Mouse (Mus musculus): ENCODE data around the gene Rsl24d1. TPM values are rescaled to one million over a fixed set of nuclear protein-coding genes. Genes with fewer than 3 reads are reported as not detected.

Rsl24d1 gene
- total and polyA plus RNA-seq, 3 experiments: 25.3 to 51.7 (median 50.1) TPM

DNA sequence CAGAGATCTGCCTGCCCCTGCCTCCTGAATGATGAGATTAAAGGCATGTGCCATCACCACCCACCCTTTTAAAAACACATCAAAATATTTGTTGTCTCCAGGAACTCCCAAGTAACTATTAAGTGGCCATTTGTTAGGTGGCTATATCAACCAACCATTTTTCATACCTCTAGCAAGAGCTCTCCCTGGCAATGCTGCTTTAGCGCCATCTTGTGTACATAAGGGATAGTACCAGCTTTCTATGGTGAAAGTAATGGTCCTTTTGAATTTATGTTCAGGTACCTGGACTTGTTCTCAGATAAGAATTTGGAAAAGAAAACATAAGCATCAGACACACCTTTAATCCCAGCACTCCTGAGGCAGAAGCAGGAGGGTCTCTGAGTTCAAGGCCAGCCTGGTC lies 21.5 kb upstream of the Rsl24d1 start:
- Histone ChIP-seq H3K27me3 (ENCODE audit: control insufficient read depth, insufficient read depth, low read length) (no peaks in the 10 kb centered on the region), H3K9ac (ENCODE audit: low read depth, low read length) (no peak overlapping the region), H3K4me3 (no peak overlapping the region), H3K79me2 (replicated peaks; ENCODE audit: control insufficient read depth, insufficient read depth, low read length) (no peaks in the 10 kb centered on the region), H3K27ac (no peak overlapping the region), H3K4me1 (ENCODE audit: control insufficient read depth, insufficient read depth, low read length) (no peaks in the 10 kb centered on the region), H3K36me3 (ENCODE audit: control insufficient read depth, insufficient read depth, low read length) (no peaks in the 10 kb centered on the region)
- peak; percentile 98 for TF ChIP-seq CTCF (IDR thresholded peaks at IDR 0.05)
- TF ChIP-seq POLR2A (IDR thresholded peaks at IDR 0.05; ENCODE audit: insufficient read depth, low read depth, low read length): no peak
- intact Hi-C loops (cut with DNase I): loop anchor here (1.0 to 5.0 kb wide), 3 partner anchors 47 to 324 kb away; partner anchors contain the start of gene Rab27a
- 3% methylated on average over 1 of the region's 1 CpGs for WGBS
- no peak for DNase-seq

DNA sequence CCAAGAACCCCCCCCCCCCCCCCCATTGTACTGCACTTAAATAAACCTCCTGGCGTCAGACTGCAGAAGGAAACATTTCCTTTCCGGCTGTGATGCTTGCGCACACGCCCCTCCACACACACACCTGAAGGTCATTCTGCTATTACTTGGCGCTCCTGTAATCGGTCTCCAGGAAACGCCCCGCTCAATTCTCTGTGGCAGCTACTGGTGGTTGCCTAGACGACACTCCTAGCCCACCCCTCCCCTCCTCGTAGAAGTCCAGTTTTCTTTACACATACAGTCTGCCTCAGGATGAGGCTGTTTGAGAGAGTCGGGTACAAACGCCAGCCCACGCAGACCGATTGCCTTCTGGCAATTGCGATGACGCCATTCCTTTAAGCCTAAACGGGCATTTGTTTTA lies 18.6 kb upstream of the Rsl24d1 start:
- Histone ChIP-seq H3K9ac (ENCODE audit: low read depth, low read length) (no peak overlapping the region), H3K4me3 (no peak overlapping the region), H3K27ac (no peak overlapping the region), H3K79me2 (replicated peaks; ENCODE audit: control insufficient read depth, insufficient read depth, low read length) (no peaks in the 10 kb centered on the region), H3K4me1 (ENCODE audit: control insufficient read depth, insufficient read depth, low read length) (no peaks in the 10 kb centered on the region), H3K27me3 (ENCODE audit: control insufficient read depth, insufficient read depth, low read length) (no peaks in the 10 kb centered on the region), H3K36me3 (ENCODE audit: control insufficient read depth, insufficient read depth, low read length) (no peaks in the 10 kb centered on the region)
- DNase-seq: no peak
- intact Hi-C loops (cut with DNase I): loop anchor here (5.0 kb wide), 1 partner anchor 327 kb away; no protein-coding TSS in a partner anchor
- WGBS: 35% methylated on average over 17 of the region's 17 CpGs
- no peak for TF ChIP-seq POLR2A (IDR thresholded peaks at IDR 0.05; ENCODE audit: insufficient read depth, low read depth, low read length)
- no peak for TF ChIP-seq EP300 (IDR thresholded peaks at IDR 0.05; ENCODE audit: insufficient read depth, low read depth, low read length)
- no peak for TF ChIP-seq CTCF (IDR thresholded peaks at IDR 0.05)

DNA sequence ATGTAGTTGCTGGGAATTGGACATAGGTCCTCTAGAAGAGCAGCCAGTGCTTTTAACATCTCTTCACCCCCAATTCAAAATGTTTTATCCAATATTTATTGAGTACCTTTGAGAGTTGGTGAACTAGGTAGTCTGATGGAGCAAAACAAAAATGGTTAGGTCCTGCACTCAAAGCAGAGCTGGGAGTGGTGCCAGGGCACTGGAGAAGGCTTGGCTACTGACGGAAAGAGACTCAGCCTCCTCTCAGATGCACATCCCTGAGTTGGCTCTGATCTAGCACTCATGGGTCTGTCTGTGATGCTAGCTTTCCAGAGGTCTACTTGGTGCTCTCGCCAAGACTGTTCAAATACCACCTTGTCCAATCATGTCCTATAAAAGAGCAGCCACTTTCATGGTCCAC lies 15.3 kb upstream of the Rsl24d1 start:
- Histone ChIP-seq H3K9ac (ENCODE audit: low read depth, low read length) (no peak overlapping the region), H3K4me1 (ENCODE audit: control insufficient read depth, insufficient read depth, low read length) (no peaks in the 10 kb centered on the region), H3K27ac (no peak overlapping the region), H3K36me3 (ENCODE audit: control insufficient read depth, insufficient read depth, low read length) (no peaks in the 10 kb centered on the region), H3K79me2 (replicated peaks; ENCODE audit: control insufficient read depth, insufficient read depth, low read length) (no peaks in the 10 kb centered on the region), H3K4me3 (no peak overlapping the region), H3K27me3 (ENCODE audit: control insufficient read depth, insufficient read depth, low read length) (no peaks in the 10 kb centered on the region)
- no peak for TF ChIP-seq EP300 (IDR thresholded peaks at IDR 0.05; ENCODE audit: insufficient read depth, low read depth, low read length)
- no peak for TF ChIP-seq CTCF (IDR thresholded peaks at IDR 0.05)
- TF ChIP-seq POLR2A (IDR thresholded peaks at IDR 0.05; ENCODE audit: insufficient read depth, low read depth, low read length): no peak
- no peak for DNase-seq
- 56% methylated on average over 2 of the region's 2 CpGs for WGBS
- intact Hi-C loops (cut with DNase I): no loop called here

DNA sequence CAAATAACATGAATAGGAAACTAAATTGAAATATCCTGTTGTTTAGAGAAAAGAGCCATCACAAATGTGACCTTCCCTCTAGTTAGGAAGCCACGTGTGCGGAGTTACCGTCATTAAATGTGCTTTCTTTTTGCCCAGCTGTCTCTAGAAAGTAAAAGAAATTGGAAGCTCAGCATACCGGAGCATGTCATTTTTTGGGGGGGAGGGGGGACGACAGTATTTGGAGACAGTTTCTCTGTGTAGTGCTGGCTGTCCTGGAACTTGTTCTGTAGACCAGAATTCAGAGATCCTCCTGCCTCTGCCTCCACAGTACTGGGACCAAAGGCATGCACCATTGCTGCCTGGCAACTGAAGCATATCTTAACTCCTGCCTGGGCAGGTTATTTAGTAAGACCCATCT lies 11.7 kb upstream of the Rsl24d1 start, which contains the start of gene Khdc3:
Gene Khdc3, plus strand, starts transcription at position 301 of the 400 bp plus-strand sequence.
- no peak for TF ChIP-seq POLR2A (IDR thresholded peaks at IDR 0.05; ENCODE audit: insufficient read depth, low read depth, low read length)
- no peak for TF ChIP-seq EP300 (IDR thresholded peaks at IDR 0.05; ENCODE audit: insufficient read depth, low read depth, low read length)
- TF ChIP-seq CTCF (IDR thresholded peaks at IDR 0.05): no peak
- no peaks in the 10 kb centered on the region for H3K4me1 ChIP-seq (ENCODE audit: control insufficient read depth, insufficient read depth, low read length)
- 84% methylated on average over 5 of the region's 5 CpGs for WGBS
- no peak for DNase-seq
- H3K79me2 ChIP-seq (replicated peaks; ENCODE audit: control insufficient read depth, insufficient read depth, low read length): no peaks in the 10 kb centered on the region
- H3K9ac ChIP-seq (ENCODE audit: low read depth, low read length): no peak within 1 kb of the TSS
- no peak within 1 kb of the TSS for H3K27ac ChIP-seq
- H3K4me3 ChIP-seq: no peak within 1 kb of the TSS
- intact Hi-C loops (cut with DNase I): no loop called here
- no peaks in the 10 kb centered on the region for H3K36me3 ChIP-seq (ENCODE audit: control insufficient read depth, insufficient read depth, low read length)
- peaks cover 3% of the 10 kb centered on the region; the same call in 1 of the 2 replicates for H3K27me3 ChIP-seq (ENCODE audit: control insufficient read depth, insufficient read depth, low read length)

DNA sequence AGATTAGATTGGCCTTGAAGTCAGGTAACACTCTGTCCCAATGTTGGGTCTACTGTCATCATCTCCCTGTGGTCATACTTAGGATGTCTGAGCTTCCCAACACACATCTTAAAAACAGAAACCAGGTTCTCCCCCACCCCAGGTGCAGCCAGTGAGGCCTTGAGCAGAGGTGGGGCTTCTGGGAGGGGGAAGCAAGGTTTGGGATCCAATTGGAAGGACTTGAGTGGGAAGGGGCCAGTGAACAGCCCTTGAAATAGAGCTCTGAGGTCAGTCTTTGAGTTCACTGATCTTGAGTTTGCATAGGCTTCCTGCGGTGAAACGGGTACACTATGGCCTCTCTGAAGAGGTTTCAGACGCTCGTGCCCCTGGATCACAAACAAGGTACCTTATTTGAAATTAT lies 11.0 kb upstream of the Rsl24d1 start, which contains the start of gene Gm20509:
Gene Gm20509, plus strand, starts transcription at position 290 of the 400 bp plus-strand sequence.
- H3K9ac ChIP-seq (ENCODE audit: low read depth, low read length): peak within 1 kb of the TSS; percentile 77
- no peaks in the 10 kb centered on the region for H3K36me3 ChIP-seq (ENCODE audit: control insufficient read depth, insufficient read depth, low read length)
- no peaks in the 10 kb centered on the region for H3K79me2 ChIP-seq (replicated peaks; ENCODE audit: control insufficient read depth, insufficient read depth, low read length)
- intact Hi-C loops (cut with DNase I): no loop called here
- H3K4me1 ChIP-seq (ENCODE audit: control insufficient read depth, insufficient read depth, low read length): no peaks in the 10 kb centered on the region
- no peak within 1 kb of the TSS for H3K27ac ChIP-seq
- peak within 1 kb of the TSS; percentile 46 for H3K4me3 ChIP-seq
- peaks cover 3% of the 10 kb centered on the region; the same call in 1 of the 2 replicates for H3K27me3 ChIP-seq (ENCODE audit: control insufficient read depth, insufficient read depth, low read length)
- DNase-seq: no peak
- WGBS: 98% methylated on average over 4 of the region's 4 CpGs
- TF ChIP-seq POLR2A (IDR thresholded peaks at IDR 0.05; ENCODE audit: insufficient read depth, low read depth, low read length) (no peak), CTCF (IDR thresholded peaks at IDR 0.05) (no peak), EP300 (IDR thresholded peaks at IDR 0.05; ENCODE audit: insufficient read depth, low read depth, low read length) (no peak)

DNA sequence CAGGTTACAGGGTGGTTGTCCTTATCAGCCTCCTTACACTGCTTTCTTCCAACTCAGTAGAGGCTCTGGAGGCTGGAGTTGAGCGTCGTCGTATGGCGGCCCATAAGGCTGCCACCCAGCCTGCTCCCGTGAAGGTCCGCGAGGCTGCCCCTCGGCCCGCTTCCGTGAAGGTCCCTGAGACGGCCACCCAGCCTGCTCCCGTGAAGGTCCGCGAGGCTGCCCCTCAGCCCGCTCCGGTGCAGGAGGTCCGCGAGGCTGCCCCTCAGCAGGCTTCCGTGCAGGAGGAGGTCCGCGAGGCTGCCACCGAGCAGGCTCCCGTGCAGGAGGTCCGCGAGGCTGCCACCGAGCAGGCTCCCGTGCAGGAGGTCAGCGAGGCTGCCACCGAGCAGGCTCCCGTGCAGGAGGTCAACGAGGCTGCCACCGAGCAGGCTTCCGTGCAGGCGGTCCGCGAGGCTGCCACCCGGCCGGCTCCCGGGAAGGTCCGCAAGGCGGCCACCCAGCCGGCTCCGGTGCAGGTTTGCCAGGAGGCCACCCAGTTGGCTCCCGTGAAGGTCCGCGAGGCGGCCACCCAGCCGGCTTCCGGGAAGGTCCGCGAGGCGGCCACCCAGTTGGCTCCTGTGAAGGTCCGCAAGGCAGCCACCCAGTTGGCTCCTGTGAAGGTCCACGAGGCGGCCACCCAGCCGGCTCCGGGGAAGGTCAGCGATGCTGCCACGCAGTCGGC lies 9.9 kb upstream of the Rsl24d1 start:
- peak; percentile 56 to 61 for DNase-seq
- H3K27ac ChIP-seq: no peak overlapping the region
- TF ChIP-seq POLR2A (IDR thresholded peaks at IDR 0.05; ENCODE audit: insufficient read depth, low read depth, low read length) (no peak), CTCF (IDR thresholded peaks at IDR 0.05) (no peak), EP300 (IDR thresholded peaks at IDR 0.05; ENCODE audit: insufficient read depth, low read depth, low read length) (no peak)
- H3K4me3 ChIP-seq: peak overlapping the region; percentile 46
- peaks cover 3% of the 10 kb centered on the region; the same call in 1 of the 2 replicates for H3K27me3 ChIP-seq (ENCODE audit: control insufficient read depth, insufficient read depth, low read length)
- no peaks in the 10 kb centered on the region for H3K4me1 ChIP-seq (ENCODE audit: control insufficient read depth, insufficient read depth, low read length)
- no peaks in the 10 kb centered on the region for H3K36me3 ChIP-seq (ENCODE audit: control insufficient read depth, insufficient read depth, low read length)
- WGBS: 6% methylated on average over 60 of the region's 60 CpGs
- peak overlapping the region; percentile 77 for H3K9ac ChIP-seq (ENCODE audit: low read depth, low read length)
- H3K79me2 ChIP-seq (replicated peaks; ENCODE audit: control insufficient read depth, insufficient read depth, low read length): no peaks in the 10 kb centered on the region
- intact Hi-C loops (cut with DNase I): no loop called here
